Mouse (Mus musculus) stomach, embryonic 14.5 days (tissue): ENCODE results near the gene C5ar1. TPM values are rescaled to one million over a fixed set of nuclear protein-coding genes. Genes with fewer than 3 reads are reported as not detected.

Source experiments
- ATAC-seq: fragments of 200-750 bp; cut with Nextera tagmentation; 2 replicates; pipeline ENCODE4 v1.8.0; 2017; ENCODE audit warnings: low read depth, moderate TSS enrichment; ENCODE audit not compliant: insufficient number of reproducible peaks, insufficient read depth, low FRiP score
- H3K27ac ChIP-seq: fragments of 300-500 bp; sonication (generic); 2 replicates; pipeline ENCODE4 v1.5.1; 2014; ENCODE audit warnings: mild to moderate bottlenecking, low read length, moderate library complexity, mixed read lengths
- H3K27me3 ChIP-seq: fragments of 300-500 bp; sonication (generic); 2 replicates; pipeline ENCODE4 v1.6.1; 2014; ENCODE audit warnings: low read length, control low read depth, mixed read lengths; ENCODE audit not compliant: control insufficient read depth, insufficient read depth
- H3K36me3 ChIP-seq: fragments of 300-500 bp; sonication (generic); 2 replicates; pipeline ENCODE4 v1.6.1; 2014; ENCODE audit warnings: mild to moderate bottlenecking, control low read depth, low read length, moderate library complexity, mixed read lengths; ENCODE audit not compliant: control insufficient read depth, insufficient read depth
- H3K4me1 ChIP-seq: fragments of 300-500 bp; sonication (generic); 2 replicates; pipeline ENCODE4 v1.6.1; 2014; ENCODE audit warnings: low read length, control low read depth, mixed read lengths; ENCODE audit not compliant: control insufficient read depth, insufficient read depth
- H3K4me2 ChIP-seq: fragments of 300-500 bp; sonication (generic); replicated peaks from 2 replicates; pipeline ENCODE4 v1.6.1; 2014; ENCODE audit warnings: low read depth, low read length, control low read depth
- H3K4me3 ChIP-seq: fragments of 300-500 bp; sonication (generic); 2 replicates; pipeline ENCODE4 v1.5.1; 2014; ENCODE audit warnings: low read depth, low read length, control low read depth
- H3K9ac ChIP-seq: fragments of 300-500 bp; sonication (generic); replicated peaks from 2 replicates; pipeline ENCODE4 v1.6.1; 2014; ENCODE audit warnings: low read depth, mild to moderate bottlenecking, control low read depth, low read length, moderate library complexity, mixed read lengths
- H3K9me3 ChIP-seq: fragments of 300-500 bp; sonication (generic); 2 replicates; pipeline ENCODE4 v1.6.1; 2016; ENCODE audit warnings: low read depth, low read length, control low read depth; ENCODE audit not compliant: control insufficient read depth
- WGBS: fragments of 180-500 bp; shearing (Covaris S2); extraction: QIAGEN DNeasy Blood & Tissue Kit; methylation state at CpG from one replicate; pipeline ENCODE4 v1.1.7; 2014; 5-methylcytosine and 5-hydroxymethylcytosine counted together
- polyA plus RNA-seq: library from polyadenylated mRNA; unstranded; fragments of >200 nt; fragmentation: Nextera tagmentation; extraction: Ambion mirVana; gene quantifications from 2 replicates; pipeline ENCODE4 v1.2.1, GENCODE M21; 2014

Gene C5ar1
- polyA plus RNA-seq, 1 experiment from 2014 or later: 2.4 TPM

- Histone ChIP-seq H3K4me3 (no peak overlapping the region), H3K27me3 (no peaks in the 10 kb centered on the region), H3K36me3 (peaks cover 23% of the 10 kb centered on the region), H3K4me1 (0 out of 2 replicates have a peak, but pooled peaks cover 2% of the 10 kb centered on the region), H3K4me2 (no peak overlapping the region), H3K9ac (no peak overlapping the region), H3K27ac (no peak overlapping the region), H3K9me3 (no peaks in the 10 kb centered on the region)
- WGBS: 88% methylated on average over 13 of the region's 13 CpGs
- no peak for ATAC-seq
Measured at GRCm38 (mm10) chr7:16203505-16203903, 55.8 kb downstream of the C5ar1 start.

- WGBS: 85% methylated on average over 15 of the region's 15 CpGs
- Histone ChIP-seq H3K9me3 (no peaks in the 10 kb centered on the region), H3K27me3 (no peaks in the 10 kb centered on the region), H3K4me2 (no peak overlapping the region), H3K9ac (no peak overlapping the region), H3K4me3 (no peak overlapping the region), H3K27ac (no peak overlapping the region), H3K36me3 (peaks cover 27% of the 10 kb centered on the region), H3K4me1 (no peaks in the 10 kb centered on the region)
- no peak for ATAC-seq
Measured at GRCm38 (mm10) chr7:16202756-16203504, 56.4 kb downstream of the C5ar1 start.

- 84% methylated on average over 6 of the region's 6 CpGs for WGBS
- no peak overlapping the region for H3K9ac ChIP-seq
- H3K27me3 ChIP-seq: no peaks in the 10 kb centered on the region
- no peak for ATAC-seq
- H3K36me3 ChIP-seq: peaks cover 36% of the 10 kb centered on the region
- H3K4me2 ChIP-seq: no peak overlapping the region
- no peak overlapping the region for H3K27ac ChIP-seq
- no peaks in the 10 kb centered on the region for H3K9me3 ChIP-seq
- H3K4me1 ChIP-seq: no peaks in the 10 kb centered on the region
- H3K4me3 ChIP-seq: no peak overlapping the region
Measured at GRCm38 (mm10) chr7:16201136-16201535, 58.2 kb downstream of the C5ar1 start.

GRCm38 (mm10) chr7:16198540-16198939, 60.8 kb downstream of the C5ar1 start:
- H3K4me1 ChIP-seq: no peaks in the 10 kb centered on the region
- H3K9ac ChIP-seq: no peak overlapping the region
- WGBS: 84% methylated on average over 11 of the region's 11 CpGs
- H3K4me3 ChIP-seq: no peak overlapping the region
- H3K27ac ChIP-seq: no peak overlapping the region
- H3K36me3 ChIP-seq: peaks cover 31% of the 10 kb centered on the region; the same call in 1 of the 2 replicates
- ATAC-seq: no peak
- H3K27me3 ChIP-seq: no peaks in the 10 kb centered on the region
- no peaks in the 10 kb centered on the region for H3K9me3 ChIP-seq
- no peak overlapping the region for H3K4me2 ChIP-seq

- WGBS: 64% methylated on average over 5 of the region's 5 CpGs
- no peak for ATAC-seq
- no peaks in the 10 kb centered on the region for H3K27me3 ChIP-seq
Measured at GRCm38 (mm10) chr7:16197166-16197565, 62.2 kb downstream of the C5ar1 start.

More at GRCm38 (mm10) chr7:16197166-16197565, 62.2 kb downstream of the C5ar1 start:
- Histone ChIP-seq H3K4me3 (no peak overlapping the region), H3K27ac (no peak overlapping the region), H3K4me2 (no peak overlapping the region), H3K9ac (no peak overlapping the region), H3K4me1 (no peaks in the 10 kb centered on the region), H3K36me3 (peaks cover 29% of the 10 kb centered on the region; the same call in 1 of the 2 replicates), H3K9me3 (no peaks in the 10 kb centered on the region)

Other genes starting within 250 kb of the C5ar1 start
- gene Bicra, start 211.6 kb downstream of the C5ar1 start, polyA plus RNA-seq: 7.7 and 8.3 TPM in 2 replicates
- gene Zfp541, start 197.7 kb downstream of the C5ar1 start, polyA plus RNA-seq: 0.12 TPM in 1 of 2 replicates, not detected in the other
- gene Napa, start 161.1 kb downstream of the C5ar1 start, polyA plus RNA-seq: 188 and 213 TPM in 2 replicates
- 30.3 and 31.2 TPM in 2 replicates for gene Kptn, start 139.6 kb downstream of the C5ar1 start, polyA plus RNA-seq
- gene Slc8a2, start 129.7 kb downstream of the C5ar1 start, polyA plus RNA-seq: 0.35 and 0.38 TPM in 2 replicates
- 32.2 and 44.4 TPM in 2 replicates for gene Meis3, start 84.5 kb downstream of the C5ar1 start, polyA plus RNA-seq
- gene Dhx34, start 37.5 kb downstream of the C5ar1 start, polyA plus RNA-seq: 8.4 and 9.9 TPM in 2 replicates
- gene C5ar2, start 15.4 kb downstream of the C5ar1 start, polyA plus RNA-seq: 0.14 and 0.27 TPM in 2 replicates
- gene Inafm1, start 14.1 kb upstream of the C5ar1 start, polyA plus RNA-seq: 19.0 and 19.5 TPM in 2 replicates
- 20.5 and 23.4 TPM in 2 replicates for gene Ccdc9, start 27.3 kb upstream of the C5ar1 start, polyA plus RNA-seq
- gene Bbc3, start 48.9 kb upstream of the C5ar1 start, polyA plus RNA-seq: 5.2 and 5.3 TPM in 2 replicates
- 266 and 292 TPM in 2 replicates for gene Sae1, start 128.3 kb upstream of the C5ar1 start, polyA plus RNA-seq
- gene Zc3h4, start 141.4 kb upstream of the C5ar1 start, polyA plus RNA-seq: 16.3 and 20.6 TPM in 2 replicates
- gene Tmem160, start 193.2 kb upstream of the C5ar1 start, polyA plus RNA-seq: 53.9 and 55.7 TPM in 2 replicates
- gene Npas1, start 218.2 kb upstream of the C5ar1 start, polyA plus RNA-seq: 0.17 TPM in 1 of 2 replicates, not detected in the other